Mouse (Mus musculus): ENCODE data around the gene Clint1.

DNA sequence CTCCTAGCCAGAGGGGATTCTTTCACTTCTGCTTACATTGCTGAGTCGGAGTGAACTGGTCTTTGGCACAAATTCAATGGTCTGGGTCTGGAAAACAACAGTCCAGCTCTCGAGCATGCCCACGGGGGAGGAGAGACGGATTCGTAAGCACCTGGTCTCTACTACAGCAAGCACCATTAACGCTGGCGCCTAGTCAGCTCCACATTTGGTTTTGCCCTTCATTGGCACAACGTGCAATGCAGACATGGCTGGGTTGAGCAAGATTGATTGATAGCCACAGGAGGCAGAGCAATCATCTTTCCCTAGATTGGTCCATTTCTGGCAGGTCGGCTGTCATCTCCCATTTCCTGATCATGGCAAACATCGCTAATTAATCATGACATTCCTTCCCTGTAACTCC lies 36.2 kb upstream of the Clint1 start:
- no peak for TF ChIP-seq CTCF (IDR thresholded peaks at IDR 0.05; ENCODE audit: low read depth)
- no peak for TF ChIP-seq EP300 (IDR thresholded peaks at IDR 0.05; ENCODE audit: low read depth)
